Mouse (Mus musculus): ENCODE results near the gene D430019H16Rik. TPM values are rescaled to one million over a fixed set of nuclear protein-coding genes. Genes with fewer than 3 reads are reported as not detected.

Gene D430019H16Rik
- polyA plus RNA-seq, 1 experiment from 2014 or later, result 3.1 TPM

DNA sequence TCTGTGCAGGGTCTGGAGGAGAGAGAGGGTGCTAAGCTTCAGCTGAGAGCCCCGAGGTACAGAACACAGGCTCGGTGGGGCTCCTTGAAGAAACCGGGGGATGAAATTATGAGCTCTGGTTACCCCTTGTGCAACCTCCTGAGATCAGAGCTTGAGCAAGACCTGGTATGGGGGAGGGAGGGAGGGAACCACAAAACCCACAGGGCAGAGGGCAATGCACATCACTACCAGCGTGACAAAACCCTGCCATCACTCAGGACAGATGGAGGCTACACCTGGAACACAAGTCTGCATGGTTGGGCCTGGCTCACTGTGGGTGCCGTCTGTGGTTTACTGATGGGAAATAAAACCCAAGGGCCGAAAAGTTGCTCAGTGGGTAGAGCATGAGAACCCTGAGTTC is 37.1 kb downstream of the D430019H16Rik start:
- Histone ChIP-seq H3K4me2 (no peak overlapping the region), H3K9me3 (no peaks in the 10 kb centered on the region), H3K36me3 (peaks cover 47% of the 10 kb centered on the region), H3K27me3 (no peaks in the 10 kb centered on the region), H3K4me1 (replicated peaks) (no peaks in the 10 kb centered on the region), H3K9ac (replicated peaks) (no peak overlapping the region), H3K4me3 (replicated peaks) (no peak overlapping the region), H3K27ac (no peak overlapping the region)
- ATAC-seq (ENCODE audit: insufficient number of reproducible peaks, insufficient read depth, low FRiP score, low TSS enrichment, low read depth), result no peak
- 83% methylated on average over 6 of the region's 6 CpGs for WGBS

- no peaks in the 10 kb centered on the region for H3K9me3 ChIP-seq
- no peak for ATAC-seq (ENCODE audit: insufficient number of reproducible peaks, insufficient read depth, low FRiP score, low TSS enrichment, low read depth)
- 0 out of 2 replicates have a peak, but pooled peaks cover 5% of the 10 kb centered on the region for H3K4me1 ChIP-seq (replicated peaks)
- WGBS, result 82% methylated on average over 5 of the region's 5 CpGs
- no peak overlapping the region for H3K4me2 ChIP-seq
- H3K27ac ChIP-seq, result no peak overlapping the region
- H3K36me3 ChIP-seq, result peaks cover 21% of the 10 kb centered on the region; the same call in 1 of the 2 replicates
- H3K9ac ChIP-seq (replicated peaks), result no peak overlapping the region
- no peaks in the 10 kb centered on the region for H3K27me3 ChIP-seq
- H3K4me3 ChIP-seq (replicated peaks), result no peak overlapping the region
These were observed 41.1 kb downstream of the D430019H16Rik start for GRCm38 (mm10) chr12:105494796-105495195.

DNA sequence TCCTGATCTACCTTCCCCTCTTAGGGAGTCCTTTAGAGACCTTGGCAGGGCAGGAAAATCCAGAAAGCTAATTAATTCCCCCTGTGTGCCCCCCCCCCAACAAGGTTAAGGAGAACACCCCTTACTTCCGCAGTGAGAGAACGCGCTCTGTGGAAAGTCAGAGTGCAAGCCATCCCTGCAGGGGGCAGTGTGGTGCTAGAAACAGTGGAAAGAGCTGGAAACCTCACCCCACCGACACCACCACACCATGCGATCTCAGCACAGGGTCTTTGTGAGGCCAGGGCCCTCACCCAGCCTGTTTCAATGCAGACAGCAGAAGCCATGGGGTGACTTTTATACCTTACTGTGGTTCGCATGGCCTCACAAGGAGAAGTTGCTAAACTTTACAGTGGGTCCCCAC is 44.2 kb downstream of the D430019H16Rik start:
- WGBS, result 24% methylated on average over 6 of the region's 6 CpGs
- H3K9ac ChIP-seq (replicated peaks), result no peak overlapping the region
- ATAC-seq (ENCODE audit: insufficient number of reproducible peaks, insufficient read depth, low FRiP score, low TSS enrichment, low read depth), result no peak
- H3K36me3 ChIP-seq, result no peaks in the 10 kb centered on the region
- H3K27ac ChIP-seq, result no peak overlapping the region
- no peak overlapping the region for H3K4me3 ChIP-seq (replicated peaks)
- H3K4me1 ChIP-seq (replicated peaks), result 0 out of 2 replicates have a peak, but pooled peaks cover 11% of the 10 kb centered on the region
- no peaks in the 10 kb centered on the region for H3K27me3 ChIP-seq
- H3K9me3 ChIP-seq, result no peaks in the 10 kb centered on the region
- no peak overlapping the region for H3K4me2 ChIP-seq

DNA sequence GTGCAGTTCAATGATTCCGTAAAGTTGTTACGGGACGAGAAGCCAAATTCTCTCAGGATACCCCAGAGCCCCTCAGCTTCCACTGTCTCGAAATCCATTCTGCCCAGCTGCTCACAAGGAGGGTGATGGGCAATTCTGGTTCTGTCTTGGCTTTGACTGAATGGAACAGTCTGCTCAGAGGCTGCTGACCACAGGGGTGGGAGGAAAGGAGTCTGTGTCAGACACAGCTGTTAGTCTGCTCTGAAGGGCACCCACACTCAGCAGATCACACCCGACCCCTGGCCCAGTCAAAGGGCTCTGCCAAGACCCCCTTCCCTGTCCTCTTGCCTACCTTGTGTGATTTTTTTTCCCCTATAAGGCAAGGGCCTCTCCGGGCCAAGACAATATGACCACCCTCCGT is 44.8 kb downstream of the D430019H16Rik start:
- H3K9me3 ChIP-seq, result no peaks in the 10 kb centered on the region
- no peaks in the 10 kb centered on the region for H3K36me3 ChIP-seq
- no peaks in the 10 kb centered on the region for H3K27me3 ChIP-seq
- no peak for ATAC-seq (ENCODE audit: insufficient number of reproducible peaks, insufficient read depth, low FRiP score, low TSS enrichment, low read depth)
- 84% methylated on average over 7 of the region's 7 CpGs for WGBS
- 0 out of 2 replicates have a peak, but pooled peaks cover 11% of the 10 kb centered on the region for H3K4me1 ChIP-seq (replicated peaks)
- no peak overlapping the region for H3K4me2 ChIP-seq
- no peak overlapping the region for H3K4me3 ChIP-seq (replicated peaks)
- H3K9ac ChIP-seq (replicated peaks), result no peak overlapping the region
- H3K27ac ChIP-seq, result no peak overlapping the region

- H3K4me1 ChIP-seq (replicated peaks), result 0 out of 2 replicates have a peak, but pooled peaks cover 11% of the 10 kb centered on the region
- H3K36me3 ChIP-seq, result no peaks in the 10 kb centered on the region
- H3K9ac ChIP-seq (replicated peaks), result no peak overlapping the region
- H3K27me3 ChIP-seq, result no peaks in the 10 kb centered on the region
- H3K9me3 ChIP-seq, result no peaks in the 10 kb centered on the region
- 74% methylated on average over 4 of the region's 4 CpGs for WGBS
- ATAC-seq (ENCODE audit: insufficient number of reproducible peaks, insufficient read depth, low FRiP score, low TSS enrichment, low read depth), result no peak
- no peak overlapping the region for H3K4me2 ChIP-seq
- H3K4me3 ChIP-seq (replicated peaks), result no peak overlapping the region
- H3K27ac ChIP-seq, result no peak overlapping the region
These were observed 45.2 kb downstream of the D430019H16Rik start for GRCm38 (mm10) chr12:105498842-105499241.

DNA sequence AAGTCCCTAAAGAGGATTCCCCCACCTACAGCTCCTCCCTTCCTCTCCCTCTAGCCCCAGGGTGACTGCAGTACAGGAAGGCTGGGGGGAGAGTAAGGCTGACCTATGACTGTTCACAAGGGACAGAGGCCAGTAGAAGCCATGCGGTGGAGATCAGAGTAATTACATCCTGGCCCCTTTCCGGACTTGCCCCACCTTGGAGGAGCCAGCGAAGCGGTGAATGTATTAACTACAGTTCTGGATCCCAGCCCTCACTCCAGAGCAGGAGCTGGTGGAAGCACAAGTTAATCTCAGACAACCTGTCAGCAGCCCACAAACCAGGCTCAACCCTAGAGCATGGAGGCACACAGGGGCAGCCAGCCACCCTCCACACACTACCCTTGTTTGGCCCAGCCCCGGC is 47.3 kb downstream of the D430019H16Rik start:
- no peak overlapping the region for H3K27ac ChIP-seq

GRCm38 (mm10) chr12:105504736-105505135 is 51.1 kb downstream of the D430019H16Rik start:
- Histone ChIP-seq H3K4me1 (replicated peaks) (peaks cover 24% of the 10 kb centered on the region), H3K9ac (replicated peaks) (no peak overlapping the region), H3K4me3 (replicated peaks) (no peak overlapping the region), H3K9me3 (no peaks in the 10 kb centered on the region), H3K4me2 (no peak overlapping the region), H3K27ac (no peak overlapping the region), H3K27me3 (no peaks in the 10 kb centered on the region), H3K36me3 (no peaks in the 10 kb centered on the region)
- no peak for ATAC-seq (ENCODE audit: insufficient number of reproducible peaks, insufficient read depth, low FRiP score, low TSS enrichment, low read depth)
- WGBS, result 70% methylated on average over 5 of the region's 6 CpGs

More for the DNA sequence above, 47.3 kb downstream of the D430019H16Rik start:
- H3K9me3 ChIP-seq, result no peaks in the 10 kb centered on the region
- H3K36me3 ChIP-seq, result no peaks in the 10 kb centered on the region
- WGBS, result 47% methylated on average over 5 of the region's 5 CpGs
- H3K27me3 ChIP-seq, result no peaks in the 10 kb centered on the region
- peaks cover 16% of the 10 kb centered on the region for H3K4me1 ChIP-seq (replicated peaks)
- no peak for ATAC-seq (ENCODE audit: insufficient number of reproducible peaks, insufficient read depth, low FRiP score, low TSS enrichment, low read depth)
- no peak overlapping the region for H3K4me3 ChIP-seq (replicated peaks)
- H3K4me2 ChIP-seq, result no peak overlapping the region
- H3K9ac ChIP-seq (replicated peaks), result no peak overlapping the region

DNA sequence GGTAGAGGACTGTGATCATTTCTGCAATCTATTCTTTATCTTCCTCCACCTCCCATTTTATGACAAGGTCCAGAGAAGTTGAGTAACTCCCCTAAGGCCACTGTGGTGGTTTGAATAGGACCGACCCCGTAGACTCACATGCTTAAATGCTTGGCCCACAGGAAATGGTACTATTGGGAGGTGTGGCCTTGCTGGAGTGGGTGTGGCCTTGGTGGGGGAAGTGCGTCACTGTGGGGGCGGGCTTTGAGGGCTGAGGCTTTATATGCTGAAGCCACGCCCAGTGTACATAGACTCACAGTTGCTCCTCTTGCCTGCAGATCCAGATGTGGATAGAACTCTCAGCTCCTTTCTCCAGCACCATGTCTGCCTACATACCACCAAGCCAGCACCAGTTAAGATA is 57.5 kb downstream of the D430019H16Rik start:
- Histone ChIP-seq H3K9ac (replicated peaks) (no peak overlapping the region), H3K9me3 (no peaks in the 10 kb centered on the region), H3K4me3 (replicated peaks) (no peak overlapping the region), H3K4me1 (replicated peaks) (peaks cover 16% of the 10 kb centered on the region), H3K4me2 (no peak overlapping the region), H3K27ac (no peak overlapping the region), H3K27me3 (no peaks in the 10 kb centered on the region), H3K36me3 (no peaks in the 10 kb centered on the region)
- 93% methylated on average over 5 of the region's 5 CpGs for whole genome bisulfite sequencing
- ATAC-seq (ENCODE audit: insufficient number of reproducible peaks, insufficient read depth, low FRiP score, low TSS enrichment, low read depth), result no peak

DNA sequence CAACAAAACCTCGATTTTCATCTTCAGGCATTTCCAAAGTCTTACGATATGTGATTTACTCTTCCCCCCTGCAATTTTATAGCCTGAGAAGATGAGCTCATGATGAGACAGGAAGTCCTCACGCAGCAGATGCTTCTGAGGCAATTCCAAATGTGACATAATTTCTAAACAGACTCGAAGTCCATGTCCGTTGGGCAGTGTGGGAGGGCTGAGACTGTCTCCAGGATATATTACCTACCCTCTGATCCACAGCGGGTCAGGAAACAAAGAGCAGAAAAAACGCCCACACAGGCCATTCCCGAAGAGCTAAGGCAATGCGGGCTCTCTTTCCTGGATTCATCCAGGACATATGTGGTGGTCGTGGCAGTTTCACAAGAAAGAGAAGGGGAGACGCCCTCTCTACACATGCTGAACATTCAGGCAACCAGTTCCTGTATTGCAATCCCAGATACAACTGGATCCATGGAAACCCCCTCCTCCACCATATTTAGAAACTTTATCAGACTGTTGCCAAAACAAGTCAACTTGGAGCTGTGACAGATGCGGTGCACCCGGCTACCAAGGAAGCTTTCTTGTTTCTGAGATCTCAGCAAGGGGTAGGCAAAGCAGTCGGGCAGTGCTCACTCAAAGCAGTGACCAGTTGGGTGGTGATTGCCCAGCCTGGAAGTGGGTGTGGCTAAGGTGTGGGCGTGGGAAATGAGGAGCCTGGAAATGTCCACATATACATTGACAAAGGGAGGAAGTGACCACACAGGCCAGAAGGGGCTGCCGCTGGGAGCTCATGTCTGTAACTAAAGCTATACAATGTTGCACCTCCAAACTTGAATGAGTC is 58.2 kb downstream of the D430019H16Rik start:
- ATAC-seq (ENCODE audit: insufficient number of reproducible peaks, insufficient read depth, low FRiP score, low TSS enrichment, low read depth), result no peak
- Histone ChIP-seq H3K4me1 (replicated peaks) (peaks cover 12% of the 10 kb centered on the region), H3K4me2 (no peak overlapping the region), H3K9ac (replicated peaks) (no peak overlapping the region), H3K27me3 (no peaks in the 10 kb centered on the region), H3K36me3 (no peaks in the 10 kb centered on the region), H3K27ac (no peak overlapping the region; the same call in 1 of the 2 replicates), H3K9me3 (no peaks in the 10 kb centered on the region), H3K4me3 (replicated peaks) (no peak overlapping the region)
- WGBS, result 79% methylated on average over 16 of the region's 16 CpGs

DNA sequence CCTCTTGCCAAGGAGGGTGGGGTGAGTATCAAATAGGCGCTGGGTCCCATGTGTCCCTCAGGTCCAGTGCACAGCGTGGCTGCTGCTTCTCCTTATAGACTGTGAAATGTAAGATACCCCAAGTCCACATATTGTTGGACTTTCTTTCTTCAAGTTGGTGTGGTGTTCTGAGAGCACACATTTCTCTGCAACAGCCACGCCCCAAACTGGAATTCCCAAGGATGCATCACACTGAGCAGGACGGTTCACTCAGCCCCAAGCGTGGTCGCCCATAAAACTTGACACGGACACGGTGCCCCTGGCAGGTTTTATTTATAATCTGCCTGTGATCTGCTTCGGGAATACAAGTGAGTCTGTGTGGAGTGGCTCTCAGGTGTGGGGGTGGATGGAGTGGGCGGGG is 60.5 kb downstream of the D430019H16Rik start:
- H3K27me3 ChIP-seq, result no peaks in the 10 kb centered on the region
- WGBS, result 62% methylated on average over 10 of the region's 10 CpGs
- H3K9ac ChIP-seq (replicated peaks), result no peak overlapping the region
- H3K4me1 ChIP-seq (replicated peaks), result peaks cover 9% of the 10 kb centered on the region
- no peak overlapping the region for H3K27ac ChIP-seq
- no peak for ATAC-seq (ENCODE audit: insufficient number of reproducible peaks, insufficient read depth, low FRiP score, low TSS enrichment, low read depth)
- no peak overlapping the region for H3K4me2 ChIP-seq
- no peaks in the 10 kb centered on the region for H3K9me3 ChIP-seq
- H3K36me3 ChIP-seq, result no peaks in the 10 kb centered on the region
- no peak overlapping the region for H3K4me3 ChIP-seq (replicated peaks)

DNA sequence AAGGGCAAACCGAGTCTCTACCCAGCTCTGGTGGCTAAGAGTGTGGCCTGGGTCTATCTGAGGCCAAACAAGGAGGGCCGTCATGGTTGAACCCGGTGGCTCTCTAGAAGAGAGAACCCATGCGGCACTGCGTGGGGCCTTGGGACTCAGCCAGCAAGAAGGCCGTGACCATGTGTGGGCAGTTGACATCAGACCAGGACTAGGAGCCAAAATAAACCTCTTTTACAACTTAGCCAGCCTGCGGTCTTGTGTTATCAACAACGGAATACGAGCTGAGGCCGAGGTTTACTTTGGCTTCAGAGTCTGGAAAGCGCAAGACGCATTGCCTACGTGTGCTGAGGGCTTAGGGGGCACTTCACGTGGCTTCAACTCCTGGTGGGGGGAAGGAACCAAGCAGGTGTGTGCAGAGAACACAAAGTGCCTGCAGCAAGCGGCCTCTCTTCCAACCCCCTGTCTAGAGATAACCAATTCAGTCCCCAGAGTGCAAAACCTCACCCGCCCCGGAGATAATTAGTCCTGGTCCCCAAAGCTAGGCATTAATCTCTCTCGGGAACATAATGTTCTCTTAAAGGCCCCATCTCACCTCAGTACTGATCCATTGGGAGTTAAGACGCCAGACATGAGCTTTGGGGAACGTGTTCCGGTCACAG is 63.5 kb downstream of the D430019H16Rik start:
- Histone ChIP-seq H3K27me3 (no peaks in the 10 kb centered on the region), H3K4me2 (no peak overlapping the region), H3K9me3 (0 out of 2 replicates have a peak, but pooled peaks cover 3% of the 10 kb centered on the region), H3K27ac (no peak overlapping the region), H3K4me3 (replicated peaks) (no peak overlapping the region), H3K9ac (replicated peaks) (no peak overlapping the region), H3K36me3 (no peaks in the 10 kb centered on the region), H3K4me1 (replicated peaks) (peaks cover 24% of the 10 kb centered on the region)
- no peak for ATAC-seq (ENCODE audit: insufficient number of reproducible peaks, insufficient read depth, low FRiP score, low TSS enrichment, low read depth)
- 77% methylated on average over 21 of the region's 21 CpGs for WGBS

All from limb, embryonic 12.5 days (tissue).